Mouse (Mus musculus) heart, postnatal 0 days (tissue): ENCODE measurements around the gene Bcl11a. TPM values are rescaled to one million over a fixed set of nuclear protein-coding genes. Genes with fewer than 3 reads are reported as not detected.

Experiments
- ATAC-seq: fragments of 200-750 bp; cut with Nextera tagmentation; 2 replicates; pipeline ENCODE4 v1.8.0; 2017; ENCODE audit warnings: low read depth, moderate number of reproducible peaks, moderate library complexity; ENCODE audit not compliant: insufficient read depth
- DNase-seq: peaks from one replicate; pipeline ENCODE4 v3.0.0-alpha.2; 2016; ENCODE audit warnings: low spot score
- H3K27ac ChIP-seq: fragments of 300-500 bp; sonication (generic); 2 replicates; pipeline ENCODE4 v1.5.1; 2014; ENCODE audit warnings: low read depth, mild to moderate bottlenecking
- H3K27me3 ChIP-seq: fragments of 300-500 bp; sonication (generic); 2 replicates; pipeline ENCODE4 v1.6.1; 2014; ENCODE audit warnings: low read length, mixed read lengths; ENCODE audit not compliant: control insufficient read depth, insufficient read depth
- H3K36me3 ChIP-seq: fragments of 300-500 bp; sonication (generic); replicated peaks from 2 replicates; pipeline ENCODE4 v1.6.1; 2014; ENCODE audit warnings: low read length, mixed read lengths; ENCODE audit not compliant: control insufficient read depth, insufficient read depth
- H3K4me1 ChIP-seq: fragments of 300-500 bp; sonication (generic); 2 replicates; pipeline ENCODE4 v1.6.1; 2014; ENCODE audit warnings: antibody characterized with exemption; ENCODE audit not compliant: control insufficient read depth, insufficient read depth
- H3K4me2 ChIP-seq: fragments of 300-500 bp; sonication (generic); 2 replicates; pipeline ENCODE4 v1.6.1; 2014; ENCODE audit warnings: low read depth, mild to moderate bottlenecking, low read length, moderate library complexity
- H3K4me3 ChIP-seq: fragments of 300-500 bp; sonication (generic); 2 replicates; pipeline ENCODE4 v1.5.1; 2014; ENCODE audit warnings: low read depth, low read length
- H3K9ac ChIP-seq: fragments of 300-500 bp; sonication (generic); replicated peaks from 2 replicates; pipeline ENCODE4 v1.6.1; 2014; ENCODE audit warnings: low read depth, low read length, mixed read lengths
- H3K9me3 ChIP-seq: fragments of 300-500 bp; sonication (generic); replicated peaks from 2 replicates; pipeline ENCODE4 v1.6.1; 2016; ENCODE audit warnings: low read length; ENCODE audit not compliant: control insufficient read depth
- CTCF ChIP-seq: IDR thresholded peaks from 2 replicates; pipeline ENCODE4 v1.5.1; 2016; ENCODE audit warnings: antibody characterized with exemption, control low read depth, low read depth
- EP300 ChIP-seq: IDR thresholded peaks from 2 replicates; pipeline ENCODE4 v1.6.1; 2016; ENCODE audit warnings: antibody characterized with exemption, low read depth
- WGBS: fragments of 180-500 bp; shearing (Covaris S2); extraction: QIAGEN DNeasy Blood & Tissue Kit; methylation state at CpG from one replicate; pipeline ENCODE4 v1.1.7; 2014; 5-methylcytosine and 5-hydroxymethylcytosine counted together
- polyA plus RNA-seq: library from polyadenylated mRNA; unstranded; fragments of >200 nt; fragmentation: Nextera tagmentation; extraction: Ambion mirVana; gene quantifications from 2 replicates; pipeline ENCODE4 v1.2.1, GENCODE M21; 2015
- total RNA-seq: library from RNA; depleted of rRNA; stranded (reverse); fragments of >200 nt; gene quantifications from 2 replicates; pipeline ENCODE4 v1.2.3, GENCODE M21; 2014; ENCODE audit warnings: low replicate concordance

Bcl11a gene
- total and polyA plus RNA-seq, 2 experiments from 2014 or later = 7.1 to 8.2 TPM

DNA sequence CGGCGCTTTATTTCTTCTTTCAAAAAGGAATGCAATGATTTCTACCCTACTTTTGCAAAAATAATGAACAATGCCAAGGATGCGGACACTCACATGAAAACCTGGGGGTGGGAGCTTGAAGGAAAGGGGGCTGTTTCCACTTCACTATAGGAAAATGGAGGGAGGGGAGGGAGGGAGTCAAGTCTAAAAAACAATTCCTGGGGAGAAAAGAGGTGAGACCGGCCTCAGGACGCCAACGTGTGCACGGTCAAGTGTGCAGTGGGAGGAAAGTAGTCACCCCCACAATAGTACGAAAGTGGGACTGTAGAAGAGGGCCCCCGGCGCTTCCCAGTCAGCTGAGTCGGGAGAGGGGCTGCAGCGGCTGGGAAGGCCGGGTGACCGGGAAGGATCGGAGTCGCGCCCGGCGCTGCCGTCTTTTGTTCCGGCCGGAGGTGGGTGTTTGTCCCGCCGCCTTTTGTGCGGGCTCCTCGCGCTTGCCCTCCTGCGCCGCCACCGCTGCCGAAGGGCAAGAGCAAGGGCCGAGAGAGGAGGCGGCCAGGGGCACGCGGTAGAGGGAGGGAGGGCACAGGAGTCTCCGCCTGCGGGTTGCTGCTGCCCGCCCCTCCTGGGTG, 955 bp downstream of the Bcl11a start:
- under 1% methylated on average over 38 of the region's 38 CpGs for WGBS
- peak overlapping the region; percentile 84 for H3K27ac ChIP-seq
- TF ChIP-seq CTCF (no peak), EP300 (no peak)
- H3K9ac ChIP-seq = peak overlapping the region; percentile 72
- H3K27me3 ChIP-seq = peaks cover 13% of the 10 kb centered on the region
- H3K4me2 ChIP-seq = peak overlapping the region; percentile 98
- DNase-seq = peak; percentile 51
- peaks cover 22% of the 10 kb centered on the region; the same call in 1 of the 2 replicates for H3K4me1 ChIP-seq
- ATAC-seq = no peak
- no peaks in the 10 kb centered on the region for H3K9me3 ChIP-seq
- peak overlapping the region; percentile 70 for H3K4me3 ChIP-seq
- H3K36me3 ChIP-seq = no peaks in the 10 kb centered on the region

DNA sequence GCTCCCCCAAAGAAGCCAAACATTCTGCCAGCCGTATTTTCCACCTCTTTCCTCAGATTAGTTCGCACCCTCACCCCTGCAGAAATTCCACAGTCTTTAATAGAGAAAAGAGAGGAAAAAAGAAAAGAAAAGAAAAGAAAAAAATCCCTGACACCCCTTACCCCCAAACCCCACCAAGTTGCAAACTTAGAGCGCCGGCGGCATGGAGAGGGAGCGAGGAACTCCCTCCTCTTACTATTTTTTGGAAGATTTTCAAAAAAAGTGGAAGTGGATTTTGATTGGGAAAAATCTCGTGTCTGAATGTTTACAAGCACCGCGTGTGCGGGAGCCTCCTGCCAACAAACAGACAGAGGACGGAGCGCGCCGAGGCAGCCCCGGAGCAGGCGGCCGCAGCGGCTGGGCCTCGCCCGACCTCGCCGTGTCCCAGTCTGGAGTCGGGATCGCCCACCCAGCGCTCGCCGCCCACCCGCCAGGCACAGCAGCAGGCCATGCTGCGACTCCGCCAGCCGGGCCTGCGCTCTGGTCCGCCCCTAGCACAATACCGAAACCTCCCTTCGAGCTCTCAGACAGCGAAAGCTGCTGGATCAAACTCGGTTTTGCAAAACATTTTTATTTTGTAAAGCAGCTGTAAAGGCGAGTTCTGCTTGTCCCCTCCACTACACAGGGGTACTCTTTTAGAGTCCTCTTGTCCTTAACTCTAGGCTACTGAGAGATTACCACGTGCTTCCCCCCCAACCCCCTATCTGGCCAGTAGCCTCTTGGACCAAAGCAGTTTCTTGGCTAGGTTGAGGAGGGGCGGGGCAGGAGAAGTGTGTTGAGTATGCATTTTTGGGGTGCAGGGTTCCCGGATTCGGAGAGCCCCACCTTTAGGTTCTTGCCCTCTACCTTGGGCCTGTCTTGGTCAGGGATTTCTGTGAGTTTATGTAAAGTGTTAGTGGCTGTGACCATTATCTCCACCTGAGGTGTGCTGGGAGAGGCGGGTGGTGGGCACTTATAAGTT, 1.8 kb downstream of the Bcl11a start:
- no peaks in the 10 kb centered on the region for H3K9me3 ChIP-seq
- peak overlapping the region; percentile 72 for H3K9ac ChIP-seq
- peak overlapping the region; percentile 70 for H3K4me3 ChIP-seq
- WGBS = under 1% methylated on average over 43 of the region's 43 CpGs
- DNase-seq = peak; percentile 31
- peak overlapping the region; percentile 84 for H3K27ac ChIP-seq
- H3K36me3 ChIP-seq = no peaks in the 10 kb centered on the region
- TF ChIP-seq EP300 (no peak), CTCF (no peak)
- ATAC-seq = no peak
- H3K4me2 ChIP-seq = peak overlapping the region; percentile 98
- peaks cover 8% of the 10 kb centered on the region for H3K27me3 ChIP-seq
- peaks cover 20% of the 10 kb centered on the region; the same call in 1 of the 2 replicates for H3K4me1 ChIP-seq

DNA sequence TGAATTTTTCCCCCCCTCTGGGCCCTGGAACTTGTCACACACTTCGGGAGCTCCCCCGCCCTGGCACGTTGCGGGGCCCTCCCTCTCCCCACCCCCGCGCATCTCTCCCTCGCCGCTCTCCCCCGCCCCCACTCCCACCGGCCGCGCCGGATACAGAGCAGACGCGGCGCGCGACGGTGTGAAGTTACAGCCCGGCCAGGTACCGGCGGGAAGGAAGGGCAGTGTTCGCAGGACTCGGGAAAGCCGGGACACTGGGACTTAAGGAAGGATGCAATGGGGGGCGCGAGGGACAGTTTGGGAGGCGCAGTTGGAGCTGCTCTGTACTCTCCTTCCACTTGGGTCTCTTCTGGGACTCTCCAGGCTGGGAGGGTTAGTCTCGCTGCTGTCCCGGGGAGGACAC, 2.7 kb downstream of the Bcl11a start:
- DNase-seq (no peak), ATAC-seq (peak; percentile 0; the same call in 1 of the 2 replicates)
- TF ChIP-seq EP300 (no peak), CTCF (no peak)
- Histone ChIP-seq H3K27me3 (no peaks in the 10 kb centered on the region), H3K27ac (peak overlapping the region; percentile 19; the same call in 1 of the 2 replicates), H3K9ac (peak overlapping the region; percentile 72), H3K4me3 (peak overlapping the region; percentile 70), H3K4me1 (peaks cover 18% of the 10 kb centered on the region; the same call in 1 of the 2 replicates), H3K9me3 (no peaks in the 10 kb centered on the region), H3K36me3 (peaks cover 6% of the 10 kb centered on the region; the same call in 1 of the 2 replicates), H3K4me2 (peak overlapping the region; percentile 98)
- WGBS = under 1% methylated on average over 27 of the region's 30 CpGs

DNA sequence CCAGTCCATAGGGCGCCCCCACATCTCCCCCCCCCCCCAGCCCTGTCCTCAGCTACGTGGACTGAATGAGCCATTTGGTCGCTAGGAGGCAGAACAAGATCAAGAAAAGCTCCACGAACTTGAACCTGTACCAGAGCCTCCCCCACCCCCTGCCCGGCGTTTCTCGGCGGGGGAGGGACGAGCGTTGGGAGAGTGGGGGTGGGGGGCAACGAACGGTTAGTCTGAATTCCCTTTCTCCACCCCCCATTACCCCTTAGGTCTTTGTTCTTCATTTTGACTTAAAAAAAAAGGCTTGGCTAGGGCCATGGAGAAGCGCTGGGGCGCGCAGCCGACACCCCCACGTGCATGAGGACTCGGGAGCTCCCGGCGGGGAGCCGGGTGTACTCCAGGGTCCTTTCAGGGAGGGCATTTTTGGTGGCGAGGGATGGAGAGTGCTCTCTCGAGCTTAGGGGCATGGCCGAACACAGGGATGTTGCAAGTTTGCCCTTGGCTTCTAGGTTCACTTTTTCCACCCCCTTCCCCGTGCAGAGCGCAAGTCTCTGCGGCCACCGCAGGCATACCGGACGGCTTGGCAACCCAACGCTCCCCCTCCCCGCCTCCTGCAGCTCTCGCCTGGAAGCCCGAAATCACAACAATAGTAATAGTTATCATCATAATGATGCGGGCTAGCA, 3.3 kb downstream of the Bcl11a start:
- ATAC-seq = peak; percentile 59

More for the DNA sequence above, 3.3 kb downstream of the Bcl11a start:
- peak overlapping the region; percentile 72 for H3K9ac ChIP-seq
- TF ChIP-seq EP300 = no peak
- peak; percentile 49 for TF ChIP-seq CTCF
- peaks cover 6% of the 10 kb centered on the region; the same call in 1 of the 2 replicates for H3K36me3 ChIP-seq
- peak; percentile 65 for DNase-seq
- WGBS = under 1% methylated on average over 35 of the region's 35 CpGs
- no peaks in the 10 kb centered on the region for H3K9me3 ChIP-seq
- peaks cover 18% of the 10 kb centered on the region; the same call in 1 of the 2 replicates for H3K4me1 ChIP-seq
- H3K4me3 ChIP-seq = peak overlapping the region; percentile 70
- peak overlapping the region; percentile 98 for H3K4me2 ChIP-seq
- H3K27me3 ChIP-seq = no peaks in the 10 kb centered on the region
- H3K27ac ChIP-seq = peak overlapping the region; percentile 77
